Mouse (Mus musculus): ENCODE results near the gene Ace.
"Not testable (repeated sequence)": the region's sequence is repeated elsewhere in the genome, so short reads cannot be mapped to it uniquely, and the experiment has no call there.

Gene Ace

DNA sequence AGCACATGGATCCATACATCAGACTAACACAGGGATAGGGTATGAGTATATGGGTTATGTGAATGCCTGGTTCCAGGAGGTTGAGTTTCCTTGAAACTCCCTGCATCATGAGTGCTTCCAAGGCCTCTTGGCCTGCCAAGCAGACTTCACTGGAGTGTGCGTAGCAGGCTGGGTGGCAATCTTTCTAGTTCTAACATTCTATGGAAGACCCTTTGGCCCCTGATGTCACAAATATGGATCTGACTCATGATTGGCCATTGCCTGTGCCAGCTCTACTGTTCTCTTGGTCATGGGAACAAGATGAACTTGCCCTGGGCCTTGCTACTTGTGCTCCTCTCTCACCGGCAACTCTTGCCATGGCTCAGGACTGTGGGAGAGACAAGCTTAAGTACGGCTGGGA, 26.6 kb downstream of the Ace start, which contains the start of gene Ace3:
Gene Ace3 (plus strand): TSS at position 301 of the 400 bp plus-strand sequence.
- DNase-seq (ENCODE audit: extremely low spot score): no peak

DNA sequence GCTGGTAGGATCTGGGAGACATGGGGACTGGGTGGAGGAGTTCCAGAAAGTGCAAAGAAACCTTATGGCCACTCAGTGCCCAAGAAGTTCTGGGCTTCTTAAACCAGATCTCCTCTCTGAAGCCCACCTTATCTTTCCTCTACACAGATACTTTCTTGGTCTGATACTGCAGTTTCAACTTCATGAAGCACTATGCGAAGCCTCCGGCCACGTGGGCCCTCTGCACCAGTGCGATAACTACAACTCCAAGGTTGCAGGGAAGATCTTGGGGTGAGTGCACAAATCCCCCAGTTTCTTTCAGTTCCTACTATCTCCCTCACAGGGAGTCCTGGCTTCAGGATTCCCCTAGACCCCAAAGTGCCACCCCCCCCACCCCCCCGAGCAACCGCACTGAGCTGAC, 32.3 kb downstream of the Ace start:
- no peak for DNase-seq (ENCODE audit: extremely low spot score)

DNA sequence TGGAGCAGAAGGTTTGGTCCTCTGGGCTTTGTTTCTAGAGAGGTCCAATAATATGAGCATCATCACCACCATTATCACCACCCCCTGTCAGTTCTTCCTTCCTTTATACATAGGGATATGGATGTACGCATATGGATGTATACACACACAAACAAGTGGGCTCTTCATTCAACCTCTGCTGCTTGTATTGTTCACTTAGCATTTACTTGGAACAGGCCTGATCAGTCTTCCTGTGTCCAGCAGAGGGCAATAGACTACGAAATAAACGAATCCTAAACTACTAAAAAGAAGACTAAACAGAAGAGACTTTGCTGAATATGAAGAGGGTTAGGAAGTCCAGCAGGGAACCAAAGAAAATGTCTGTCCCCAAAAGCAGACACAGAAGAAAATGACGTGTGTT, 34.0 kb downstream of the Ace start:
- no peak for DNase-seq (ENCODE audit: extremely low spot score)

GRCm38 (mm10) chr11:106004576-106004975, 36.8 kb downstream of the Ace start:
- no peak for DNase-seq (ENCODE audit: extremely low spot score)

DNA sequence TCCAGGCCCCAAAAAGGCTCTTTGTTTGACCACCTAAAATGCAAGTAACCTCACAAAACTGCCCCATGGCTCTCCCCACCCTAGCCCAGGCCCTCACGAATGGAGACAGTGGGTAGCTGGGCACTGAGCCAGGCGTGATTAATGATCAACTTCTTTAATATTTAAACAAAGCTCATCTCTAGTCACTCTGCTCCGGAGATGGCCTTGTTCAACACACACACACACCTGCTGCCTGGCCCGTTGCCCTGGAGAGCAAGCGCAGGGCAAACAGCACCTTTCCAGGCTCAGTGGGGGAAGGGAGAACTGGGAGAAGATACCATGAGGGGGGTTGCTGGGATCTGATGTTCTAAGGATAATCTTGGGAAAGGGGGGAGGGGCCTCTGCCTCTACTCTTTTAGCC, 38.2 kb downstream of the Ace start:
- DNase-seq (ENCODE audit: extremely low spot score): no peak

GRCm38 (mm10) chr11:106007821-106008220, 40.1 kb downstream of the Ace start, which contains the start of gene Kcnh6:
Kcnh6 (plus strand) TSS chr11:106008124.
- peak; percentile 80 for DNase-seq (ENCODE audit: extremely low spot score)

DNA sequence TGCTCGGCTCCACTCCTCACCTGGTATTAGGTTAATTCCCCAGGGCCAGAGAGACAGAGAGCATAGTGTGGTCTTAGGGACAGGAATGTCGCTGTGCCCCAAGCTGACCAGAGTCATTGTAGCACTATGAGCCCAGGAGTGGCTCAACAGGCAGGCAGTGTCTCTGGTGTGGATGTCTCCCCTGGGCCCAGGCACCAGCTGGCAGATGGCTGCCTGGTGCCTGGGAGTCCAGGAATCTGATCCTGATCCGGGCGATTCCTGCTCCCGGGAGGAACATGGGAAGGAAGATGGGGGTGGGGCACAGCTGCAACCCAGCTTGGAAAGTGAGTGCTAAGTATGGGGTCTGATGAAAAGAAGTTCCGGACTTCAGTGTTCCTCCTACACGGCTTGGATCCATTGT, 45.0 kb downstream of the Ace start:
- DNase-seq (ENCODE audit: extremely low spot score): no peak

GRCm38 (mm10) chr11:106013556-106014225, 45.9 kb downstream of the Ace start:
- DNase-seq (ENCODE audit: extremely low spot score): no peak

GRCm38 (mm10) chr11:106016440-106016839, 48.7 kb downstream of the Ace start:
- DNase-seq (ENCODE audit: extremely low spot score): no peak

GRCm38 (mm10) chr11:106020051-106020763, 52.5 kb downstream of the Ace start:
- DNase-seq (ENCODE audit: extremely low spot score): peak; percentile 28

DNA sequence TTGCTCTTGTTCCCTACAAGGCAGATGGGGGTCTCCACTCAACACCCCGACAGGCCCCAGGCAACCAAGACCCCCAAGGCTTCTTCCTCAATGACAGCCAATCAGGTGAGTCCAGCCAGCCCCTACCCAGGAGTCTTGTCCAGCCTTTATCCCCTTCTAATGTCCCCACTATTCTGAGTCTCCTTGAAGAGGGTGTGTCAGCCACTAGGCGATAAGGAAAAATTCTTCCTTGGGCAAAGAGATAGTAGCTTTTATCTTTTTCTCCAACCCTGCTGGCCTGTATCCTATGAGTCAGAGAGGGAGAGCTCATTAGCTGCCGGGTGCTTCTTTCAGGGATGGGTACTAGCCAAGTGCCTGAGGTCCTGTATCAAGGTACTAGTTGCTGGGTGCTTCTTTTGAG, 58.0 kb downstream of the Ace start:
- no peak for DNase-seq (ENCODE audit: extremely low spot score)

- DNase-seq (ENCODE audit: extremely low spot score): peak; percentile 49
These were observed 58.9 kb downstream of the Ace start for GRCm38 (mm10) chr11:106026465-106027151.

GRCm38 (mm10) chr11:106027607-106028006, 59.9 kb downstream of the Ace start:
- no peak for DNase-seq (ENCODE audit: extremely low spot score)

- not testable (repeated sequence) for DNase-seq (ENCODE audit: extremely low spot score)
These were observed 64.3 kb downstream of the Ace start for GRCm38 (mm10) chr11:106032074-106032473.

DNA sequence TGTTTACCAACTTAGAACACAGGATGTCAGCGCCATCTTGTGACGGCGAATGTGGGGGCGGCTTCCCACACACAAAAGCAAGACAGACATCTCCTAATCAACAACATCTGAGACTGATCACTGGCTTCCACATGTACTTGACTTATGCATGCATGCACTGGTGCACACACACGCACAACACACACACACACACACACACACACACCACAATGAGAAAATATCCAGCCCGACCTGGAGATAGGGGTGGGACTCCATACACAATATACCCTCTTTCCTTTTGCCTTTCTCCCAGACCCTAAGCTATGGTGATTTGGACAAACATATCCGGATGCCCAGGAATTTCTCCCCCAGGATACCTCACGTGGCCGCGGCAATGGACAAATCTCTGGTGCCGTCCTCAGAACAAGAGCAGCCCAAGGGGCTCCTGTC, 65.8 kb downstream of the Ace start:
- peak; percentile 39 for DNase-seq (ENCODE audit: extremely low spot score)

DNA sequence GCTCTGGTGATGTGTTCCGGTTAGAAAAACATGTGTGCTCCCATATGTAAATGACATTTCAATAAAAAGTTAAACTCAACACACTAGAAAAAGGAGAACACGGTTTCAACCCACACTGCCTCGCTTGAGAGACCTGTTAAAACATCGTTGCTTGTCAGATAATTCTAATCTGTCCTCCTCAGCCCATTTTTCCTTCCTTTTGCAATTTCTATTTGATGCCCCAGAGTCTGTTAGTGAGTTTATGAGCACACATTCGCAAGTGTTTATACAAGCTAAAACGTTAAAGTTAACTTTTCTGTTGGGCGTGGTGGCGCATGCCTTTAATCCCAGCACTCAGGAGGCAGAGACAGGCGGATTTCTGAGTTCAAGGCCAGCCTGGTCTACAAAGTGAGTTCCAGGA, 67.2 kb downstream of the Ace start:
- DNase-seq (ENCODE audit: extremely low spot score): no peak

DNA sequence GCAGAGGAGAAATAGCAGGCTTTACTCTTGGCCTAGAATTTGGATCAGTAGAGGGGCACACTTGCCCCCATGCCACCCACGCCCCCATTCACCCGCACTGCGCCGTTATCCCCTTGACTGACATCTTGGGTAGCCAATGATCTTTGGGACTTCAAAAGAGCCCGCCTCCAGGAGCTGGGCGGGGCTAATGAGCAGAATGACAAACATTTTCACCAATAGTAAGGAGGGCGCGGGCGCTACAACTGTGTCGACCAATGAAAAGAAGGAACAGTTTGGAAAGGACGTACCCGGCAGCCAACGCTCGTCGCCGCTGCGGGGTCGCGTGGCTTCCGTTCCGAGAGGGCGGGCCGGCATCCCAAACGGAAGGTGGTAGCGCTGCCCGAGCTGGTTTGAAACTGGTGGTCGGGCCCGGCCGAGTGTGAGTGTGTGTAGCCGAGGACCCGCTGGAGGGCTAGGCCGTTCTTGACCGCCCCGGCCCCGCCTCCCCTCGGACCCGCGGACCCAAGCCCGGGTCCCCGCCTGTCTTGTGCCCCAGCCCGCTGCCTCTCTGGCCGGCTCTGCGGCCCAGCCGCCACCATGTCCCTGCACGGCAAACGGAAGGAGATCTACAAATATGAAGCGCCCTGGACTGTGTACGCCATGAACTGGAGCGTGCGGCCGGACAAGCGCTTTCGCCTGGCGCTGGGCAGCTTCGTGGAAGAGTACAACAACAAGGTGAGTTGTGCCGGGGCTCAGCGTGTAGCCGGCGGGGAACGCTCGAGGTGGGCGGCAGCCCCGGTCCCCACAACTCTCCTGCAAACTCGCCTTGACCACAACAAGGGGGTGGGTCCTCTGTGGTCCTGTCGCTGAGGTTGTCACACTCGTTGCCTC, 69.0 kb downstream of the Ace start, which contains the start of gene Dcaf7:
Gene Dcaf7 (plus strand): TSS at position 325 of the 870 bp plus-strand sequence.
- DNase-seq (ENCODE audit: extremely low spot score): peak; percentile 99

DNA sequence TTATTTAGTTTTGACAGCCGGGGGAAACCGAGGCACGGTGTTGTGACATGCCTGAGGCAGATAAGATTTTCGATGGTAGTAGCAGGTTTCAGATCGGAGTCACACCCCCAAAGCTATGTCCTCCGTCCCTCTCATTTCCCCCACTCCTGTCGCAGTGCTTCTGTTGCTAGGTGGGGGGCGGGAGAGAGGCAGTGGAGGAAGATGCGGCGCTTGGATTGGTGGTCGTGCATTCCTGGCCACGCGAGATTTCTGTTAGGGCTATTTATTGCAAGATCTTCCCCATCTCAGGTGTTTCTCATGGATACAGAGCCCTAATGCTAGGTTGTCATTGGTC, 69.6 kb downstream of the Ace start:
- DNase-seq (ENCODE audit: extremely low spot score): peak; percentile 53
